Mouse (Mus musculus): Measurements from ENCODE around the gene Itgb8.

GRCm38 (mm10) chr12:119217700-119218265 is 20.8 kb downstream of the Itgb8 start:
- TF ChIP-seq EP300 (IDR thresholded peaks at IDR 0.05; ENCODE audit: low read length) (no peak), NELFE (IDR thresholded peaks at IDR 0.05; ENCODE audit: low read depth, low read length) (no peak), POLR2A (IDR thresholded peaks at IDR 0.05; ENCODE audit: low read depth, low read length) (no peak), ZMIZ1 (IDR thresholded peaks at IDR 0.05; ENCODE audit: low read depth, low read length) (no peak), GABPA (IDR thresholded peaks at IDR 0.05; ENCODE audit: insufficient replicate concordance, low read depth, low read length) (no peak)
